Mouse (Mus musculus) heart, embryonic 14.5 days (tissue): ENCODE data around the gene Pan3. TPM values are rescaled to one million over a fixed set of nuclear protein-coding genes. Genes with fewer than 3 reads are reported as not detected.

Experiments used
- ATAC-seq: fragments of 200-750 bp; cut with Nextera tagmentation; 2 replicates; pipeline ENCODE4 v1.8.0; 2017; ENCODE audit warnings: low read depth, moderate TSS enrichment; ENCODE audit not compliant: insufficient number of reproducible peaks, insufficient read depth, low FRiP score
- H3K27ac ChIP-seq, 2 experiments: fragments of 200-500 bp in 1 of 2; fragments of 300-500 bp in 1 of 2; sonication (generic) in 1 of 2; replicated peaks in 1 of 2; 2 replicates each; pipeline ENCODE4 v1.5.1; 2012 to 2014; ENCODE audit warnings: low read depth in 2 of 2, low read length in 2 of 2, control low read depth in 1 of 2, mild to moderate bottlenecking in 1 of 2, mixed read lengths in 1 of 2; ENCODE audit not compliant: control insufficient read depth in 1 of 2, insufficient read depth in 1 of 2
- H3K27me3 ChIP-seq: fragments of 300-500 bp; sonication (generic); 2 replicates; pipeline ENCODE4 v1.6.1; 2014; ENCODE audit warnings: mild to moderate bottlenecking, low read length, control low read depth; ENCODE audit not compliant: control insufficient read depth, insufficient read depth
- H3K36me3 ChIP-seq: fragments of 300-500 bp; sonication (generic); 2 replicates; pipeline ENCODE4 v1.6.1; 2014; ENCODE audit warnings: mild to moderate bottlenecking, control low read depth, low read length, mixed read lengths; ENCODE audit not compliant: control insufficient read depth, insufficient read depth
- H3K4me1 ChIP-seq, 2 experiments: fragments of 200-500 bp in 1 of 2; fragments of 300-500 bp in 1 of 2; sonication (generic) in 1 of 2; 2 replicates each; pipeline ENCODE4 v1.6.1; 2012 to 2014; ENCODE audit warnings: low read length in 2 of 2, control low read depth in 1 of 2, mixed read lengths in 1 of 2; ENCODE audit not compliant: control insufficient read depth in 2 of 2, insufficient read depth in 2 of 2
- H3K4me2 ChIP-seq: fragments of 300-500 bp; sonication (generic); 2 replicates; pipeline ENCODE4 v1.6.1; 2014; ENCODE audit warnings: mild to moderate bottlenecking, low read length
- H3K4me3 ChIP-seq, 2 experiments: fragments of 200-500 bp in 1 of 2; fragments of 300-500 bp in 1 of 2; sonication (generic) in 1 of 2; 2 replicates each; pipeline ENCODE4 v1.5.1; 2012 to 2014; ENCODE audit warnings: low read length in 2 of 2, mild to moderate bottlenecking in 2 of 2, control low read depth in 1 of 2, low read depth in 1 of 2, moderate library complexity in 1 of 2; ENCODE audit not compliant: control insufficient read depth in 1 of 2, insufficient read depth in 1 of 2
- H3K9ac ChIP-seq: fragments of 300-500 bp; sonication (generic); 2 replicates; pipeline ENCODE4 v1.6.1; 2014; ENCODE audit warnings: mild to moderate bottlenecking, low read length
- H3K9me3 ChIP-seq: fragments of 300-500 bp; sonication (generic); 2 replicates; pipeline ENCODE4 v1.6.1; 2016; ENCODE audit warnings: low read length, control low read depth; ENCODE audit not compliant: control insufficient read depth
- WGBS: fragments of 180-500 bp; shearing (Covaris S2); extraction: QIAGEN DNeasy Blood & Tissue Kit; methylation state at CpG from one replicate; pipeline ENCODE4 v1.1.7; 2014; 5-methylcytosine and 5-hydroxymethylcytosine counted together
- polyA plus RNA-seq: library from polyadenylated mRNA; unstranded; fragments of >200 nt; fragmentation: Nextera tagmentation; extraction: Ambion mirVana; gene quantifications from 2 replicates; pipeline ENCODE4 v1.2.1, GENCODE M21; 2014

Pan3 gene
- polyA plus RNA-seq: 54.5 and 55.8 TPM in 2 replicates

DNA sequence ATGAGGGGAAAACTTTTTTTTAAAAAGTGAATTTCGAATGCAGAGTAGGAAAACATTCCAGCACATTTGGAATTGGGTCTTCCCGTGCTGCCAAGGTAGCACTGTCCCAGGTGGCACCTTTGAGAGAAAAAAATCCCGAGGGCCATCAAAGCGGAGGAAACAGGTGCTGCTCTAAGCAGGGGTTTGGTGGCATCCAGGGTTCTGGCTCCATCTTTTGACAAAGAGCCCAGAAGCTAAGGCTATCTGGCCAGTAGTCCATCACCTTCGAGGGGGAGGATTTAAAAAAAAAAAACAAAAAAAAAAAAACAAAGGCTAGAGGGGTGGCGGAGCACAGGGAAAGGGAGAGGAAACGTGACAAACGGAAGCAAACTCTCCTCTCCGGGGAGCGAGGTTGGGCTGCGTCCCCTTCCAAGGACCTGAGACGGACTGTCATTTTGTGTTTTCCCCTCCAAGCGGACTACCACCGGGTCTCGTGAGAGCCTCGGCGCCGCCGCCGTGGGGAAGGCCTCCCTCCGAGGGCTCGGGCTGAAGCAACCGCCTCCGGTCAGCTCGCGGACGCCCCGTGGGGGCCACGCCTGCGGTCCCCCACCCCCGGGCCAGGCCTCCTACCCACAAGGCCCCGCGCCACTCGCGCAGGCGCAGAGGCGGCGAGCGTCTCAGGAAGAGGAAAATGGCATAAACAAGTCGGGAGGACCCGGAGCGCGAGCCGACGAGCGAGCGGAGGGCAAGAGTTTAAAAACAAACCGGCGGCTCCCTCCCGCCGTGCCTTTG lies at the start of gene Pan3:
Gene Pan3 (plus strand): TSS at position 627 of the 771 bp plus-strand sequence.
- peak within 1 kb of the TSS; percentile 99 for H3K9ac ChIP-seq
- peak within 1 kb of the TSS; percentile 96 for H3K27ac ChIP-seq
- no peaks in the 10 kb centered on the region for H3K27me3 ChIP-seq
- WGBS: under 1% methylated on average over 38 of the region's 51 CpGs
- H3K4me3 ChIP-seq: peak within 1 kb of the TSS; percentile 92 to 100
- peaks cover 4% of the 10 kb centered on the region; the same call in 1 of the 2 replicates for H3K36me3 ChIP-seq
- peak; percentile 89 for ATAC-seq
- H3K4me2 ChIP-seq: peak within 1 kb of the TSS; percentile 81
- H3K9me3 ChIP-seq: no peaks in the 10 kb centered on the region
- peaks cover 7 to 30% of the 10 kb centered on the region in 2 experiments for H3K4me1 ChIP-seq

- no peak overlapping the region for H3K4me3 ChIP-seq
- no peak overlapping the region for H3K4me2 ChIP-seq
- no peaks in the 10 kb centered on the region for H3K27me3 ChIP-seq
- H3K9me3 ChIP-seq: no peaks in the 10 kb centered on the region
- no peak overlapping the region for H3K27ac ChIP-seq
- no peaks in the 10 kb centered on the region for H3K4me1 ChIP-seq
- no peak for ATAC-seq
- WGBS: 63% methylated on average over 10 of the region's 10 CpGs
- H3K36me3 ChIP-seq: no peaks in the 10 kb centered on the region
- H3K9ac ChIP-seq: no peak overlapping the region
Observed at GRCm38 (mm10) chr5:147381396-147381795, 48.6 kb upstream of the Pan3 start.

DNA sequence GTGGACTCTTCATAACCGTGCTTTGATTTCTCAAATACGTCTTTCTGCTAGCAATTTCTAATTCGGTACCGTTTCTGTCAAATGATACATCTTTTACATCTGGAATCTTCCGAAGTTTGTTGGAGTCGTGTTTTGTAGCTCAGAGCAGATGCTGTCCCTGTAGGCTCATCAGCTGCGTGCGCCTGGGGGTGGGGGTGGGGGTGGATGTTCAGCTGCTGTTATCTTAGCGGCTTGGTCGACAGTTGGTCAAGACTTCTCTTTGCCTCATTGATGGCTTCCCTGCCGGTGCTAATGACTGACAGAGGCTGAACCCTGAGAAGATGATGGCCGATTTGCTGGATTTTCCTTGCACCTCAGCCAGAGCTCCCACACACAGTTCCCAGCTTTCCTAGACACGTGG lies 43.1 kb upstream of the Pan3 start:
- no peak for ATAC-seq
- no peaks in the 10 kb centered on the region for H3K9me3 ChIP-seq
- H3K36me3 ChIP-seq: no peaks in the 10 kb centered on the region
- H3K4me2 ChIP-seq: no peak overlapping the region
- no peak overlapping the region for H3K9ac ChIP-seq
- H3K4me1 ChIP-seq: no peaks in the 10 kb centered on the region
- no peaks in the 10 kb centered on the region for H3K27me3 ChIP-seq
- no peak overlapping the region for H3K27ac ChIP-seq
- WGBS: 71% methylated on average over 13 of the region's 13 CpGs
- no peak overlapping the region for H3K4me3 ChIP-seq

DNA sequence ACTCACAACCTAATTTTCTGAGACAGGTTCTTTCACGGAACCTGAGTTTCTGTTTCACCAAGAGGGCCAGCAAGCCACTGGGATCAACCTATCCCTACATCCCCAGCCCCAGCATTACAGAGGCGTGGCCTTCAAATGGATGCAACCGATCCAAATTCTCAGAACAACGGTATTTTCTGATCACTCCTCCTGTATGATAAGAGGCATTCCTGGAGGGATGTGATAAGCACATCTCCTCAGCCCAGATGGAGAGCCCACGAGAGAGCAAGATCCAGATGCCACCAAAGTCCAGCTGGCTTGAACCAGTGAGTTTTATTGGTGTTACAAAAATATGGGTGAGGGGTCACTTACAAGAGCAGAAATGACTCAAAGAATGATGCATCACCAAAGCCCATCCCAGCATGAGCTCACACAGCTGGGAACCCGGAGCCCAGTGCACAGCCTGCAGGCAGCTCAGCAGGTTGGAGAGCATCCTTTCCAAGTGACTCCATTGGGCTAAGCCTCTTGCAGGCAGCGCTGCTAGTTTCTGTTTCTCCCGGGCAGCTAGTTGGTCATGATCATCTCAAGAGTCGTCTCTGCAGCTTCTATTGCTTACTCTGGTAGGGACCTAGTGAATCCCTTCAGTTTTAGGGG lies 41.5 kb upstream of the Pan3 start:
- WGBS: 60% methylated on average over 9 of the region's 9 CpGs
- H3K9ac ChIP-seq: no peak overlapping the region
- no peaks in the 10 kb centered on the region for H3K27me3 ChIP-seq
- no peak overlapping the region for H3K4me3 ChIP-seq
- no peak overlapping the region for H3K27ac ChIP-seq
- no peaks in the 10 kb centered on the region for H3K9me3 ChIP-seq
- no peak for ATAC-seq
- no peaks in the 10 kb centered on the region for H3K4me1 ChIP-seq
- H3K4me2 ChIP-seq: no peak overlapping the region
- no peaks in the 10 kb centered on the region for H3K36me3 ChIP-seq

DNA sequence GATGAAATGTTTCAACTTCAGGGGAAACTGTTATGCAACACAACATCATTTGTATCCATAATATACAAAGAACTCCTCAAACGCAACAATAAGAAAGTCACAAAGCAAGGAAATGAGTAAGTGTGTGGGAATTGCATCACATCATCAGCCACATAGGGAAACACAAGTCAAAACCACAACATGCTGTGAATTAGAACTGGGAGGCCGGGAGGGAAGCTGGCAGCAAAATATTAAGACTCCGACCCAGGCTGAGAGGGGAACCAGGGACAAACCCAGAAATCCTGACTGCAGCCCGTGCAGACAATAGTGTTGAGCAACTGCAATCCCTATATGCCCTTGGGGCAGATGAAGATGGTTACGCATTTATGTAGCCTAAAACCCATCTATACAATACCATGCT lies 40.9 kb upstream of the Pan3 start:
- no peak for ATAC-seq
- Histone ChIP-seq H3K9me3 (no peaks in the 10 kb centered on the region), H3K27me3 (no peaks in the 10 kb centered on the region), H3K4me1 (no peaks in the 10 kb centered on the region), H3K4me2 (no peak overlapping the region), H3K4me3 (no peak overlapping the region), H3K27ac (no peak overlapping the region), H3K9ac (no peak overlapping the region), H3K36me3 (no peaks in the 10 kb centered on the region)
- WGBS: 82% methylated on average over 5 of the region's 5 CpGs

- Histone ChIP-seq H3K9ac (no peak overlapping the region), H3K4me1 (no peaks in the 10 kb centered on the region), H3K27ac (no peak overlapping the region), H3K9me3 (no peaks in the 10 kb centered on the region), H3K4me3 (no peak overlapping the region), H3K4me2 (no peak overlapping the region), H3K27me3 (no peaks in the 10 kb centered on the region), H3K36me3 (no peaks in the 10 kb centered on the region)
- no peak for ATAC-seq
- 36% methylated on average over 2 of the region's 2 CpGs for WGBS
Observed at GRCm38 (mm10) chr5:147390772-147391171, 39.2 kb upstream of the Pan3 start.

GRCm38 (mm10) chr5:147392667-147393213 lies 37.2 kb upstream of the Pan3 start:
- Histone ChIP-seq H3K9ac (no peak overlapping the region), H3K36me3 (no peaks in the 10 kb centered on the region), H3K27ac (no peak overlapping the region), H3K27me3 (peaks cover 2% of the 10 kb centered on the region; the same call in 1 of the 2 replicates), H3K4me2 (no peak overlapping the region), H3K9me3 (no peaks in the 10 kb centered on the region), H3K4me3 (no peak overlapping the region), H3K4me1 (no peaks in the 10 kb centered on the region)
- WGBS: 79% methylated on average over 12 of the region's 12 CpGs
- ATAC-seq: no peak
